Mouse (Mus musculus) MN1 (cell line): ENCODE measurements around the gene Glt28d2.

ENCODE experiments used
- DNase-seq: peaks from one replicate; pipeline ENCODE4 v3.0.0-alpha.2; 2016; ENCODE audit warnings: low spot score

The Glt28d2 gene

DNA sequence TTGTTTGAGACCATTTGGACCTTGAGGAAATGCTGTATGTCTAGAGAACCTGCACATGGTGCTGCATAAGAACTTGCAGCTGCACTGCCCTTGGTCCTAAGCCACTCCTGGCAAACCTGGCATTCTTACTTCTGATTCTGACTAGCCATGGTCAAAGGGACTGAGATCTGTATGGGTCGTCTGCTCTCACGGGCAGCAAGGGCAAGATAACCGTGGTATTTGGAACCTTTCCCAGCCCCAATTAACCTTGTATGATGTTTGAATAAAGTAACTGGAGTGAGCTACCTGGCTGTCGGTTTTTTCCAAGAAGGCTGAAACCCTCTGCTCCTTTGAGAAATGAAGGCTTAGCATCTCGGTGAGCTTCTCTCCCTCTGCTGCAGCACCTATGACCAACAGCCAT lies 8.4 kb downstream of the Glt28d2 start:
- DNase-seq, result no peak

DNA sequence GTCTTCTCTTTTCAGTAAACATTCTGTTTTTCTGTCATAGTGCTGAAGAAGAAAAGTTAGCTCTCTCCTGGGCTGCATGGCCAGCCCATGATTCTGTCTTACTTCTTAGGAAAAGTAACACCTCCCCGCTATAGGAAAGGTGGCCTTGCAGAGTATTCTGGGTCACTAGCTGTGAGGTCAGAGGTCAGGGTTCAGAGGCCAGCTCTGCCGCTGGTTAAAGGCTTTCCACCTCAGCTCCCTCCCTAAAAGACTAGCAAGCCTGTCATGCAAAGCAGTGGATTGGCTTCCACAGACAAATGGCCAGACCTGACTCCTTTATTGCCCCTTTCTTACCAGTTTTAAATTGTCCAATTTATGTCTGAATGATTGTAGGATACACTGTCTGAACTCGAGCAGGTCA lies 23.3 kb downstream of the Glt28d2 start:
- no peak for DNase-seq

DNA sequence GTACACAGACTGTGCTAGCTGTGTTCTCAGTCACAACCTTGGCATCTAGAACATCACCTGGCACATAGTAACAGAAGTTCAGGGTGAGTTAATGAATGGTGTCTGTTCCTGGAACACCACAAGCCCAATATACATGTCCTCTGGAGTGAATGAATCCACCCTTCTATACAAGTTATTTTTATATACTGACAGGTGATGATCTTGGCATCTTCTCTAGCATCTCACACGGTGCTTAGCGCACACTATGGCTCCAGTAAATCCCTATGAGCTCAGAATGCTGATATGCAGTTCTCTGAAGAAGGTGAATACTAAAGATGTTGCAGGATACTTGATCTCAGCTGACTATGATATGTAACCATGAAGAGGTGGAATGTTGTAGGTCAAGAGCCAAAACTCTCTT lies 24.4 kb downstream of the Glt28d2 start:
- no peak for DNase-seq

DNA sequence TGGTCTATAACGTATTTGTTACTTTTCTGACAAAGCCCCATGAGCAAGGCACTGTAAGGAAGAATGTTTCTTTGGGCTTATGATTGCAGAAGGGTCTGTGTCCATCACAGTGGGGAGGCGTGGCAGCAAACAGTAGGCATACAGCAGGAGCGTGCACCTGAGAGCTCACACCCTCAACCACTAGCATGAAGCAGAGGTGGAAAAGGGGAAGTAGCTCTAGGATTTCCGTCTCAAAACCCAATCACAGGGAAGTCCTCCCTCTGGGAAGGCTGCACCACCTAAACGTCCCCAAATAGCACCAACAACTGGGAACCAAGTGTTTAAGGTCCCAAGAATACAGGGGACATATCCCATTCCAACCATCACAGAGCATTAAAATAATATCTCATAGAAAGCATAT lies 26.3 kb downstream of the Glt28d2 start:
- DNase-seq, result no peak

DNA sequence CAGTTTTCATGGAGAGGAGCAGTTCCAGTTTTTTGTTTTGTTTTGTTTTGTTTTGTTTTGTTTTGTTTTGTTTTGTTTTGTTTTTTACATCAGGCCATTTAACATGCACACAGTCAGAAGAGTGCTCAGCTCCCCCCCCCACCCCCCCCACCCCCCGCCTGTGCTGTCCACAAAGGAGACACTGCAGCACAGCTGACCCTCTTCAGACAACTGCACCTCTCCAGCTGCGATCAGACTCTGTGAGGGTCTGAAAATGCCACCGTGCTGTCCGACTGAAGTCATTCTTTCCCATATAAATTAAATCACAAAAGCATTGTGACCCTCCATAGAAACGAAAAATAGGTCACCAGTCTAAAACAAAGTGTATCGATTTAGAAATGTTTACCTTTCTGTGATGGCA lies 28.0 kb downstream of the Glt28d2 start:
- DNase-seq, result no peak

DNA sequence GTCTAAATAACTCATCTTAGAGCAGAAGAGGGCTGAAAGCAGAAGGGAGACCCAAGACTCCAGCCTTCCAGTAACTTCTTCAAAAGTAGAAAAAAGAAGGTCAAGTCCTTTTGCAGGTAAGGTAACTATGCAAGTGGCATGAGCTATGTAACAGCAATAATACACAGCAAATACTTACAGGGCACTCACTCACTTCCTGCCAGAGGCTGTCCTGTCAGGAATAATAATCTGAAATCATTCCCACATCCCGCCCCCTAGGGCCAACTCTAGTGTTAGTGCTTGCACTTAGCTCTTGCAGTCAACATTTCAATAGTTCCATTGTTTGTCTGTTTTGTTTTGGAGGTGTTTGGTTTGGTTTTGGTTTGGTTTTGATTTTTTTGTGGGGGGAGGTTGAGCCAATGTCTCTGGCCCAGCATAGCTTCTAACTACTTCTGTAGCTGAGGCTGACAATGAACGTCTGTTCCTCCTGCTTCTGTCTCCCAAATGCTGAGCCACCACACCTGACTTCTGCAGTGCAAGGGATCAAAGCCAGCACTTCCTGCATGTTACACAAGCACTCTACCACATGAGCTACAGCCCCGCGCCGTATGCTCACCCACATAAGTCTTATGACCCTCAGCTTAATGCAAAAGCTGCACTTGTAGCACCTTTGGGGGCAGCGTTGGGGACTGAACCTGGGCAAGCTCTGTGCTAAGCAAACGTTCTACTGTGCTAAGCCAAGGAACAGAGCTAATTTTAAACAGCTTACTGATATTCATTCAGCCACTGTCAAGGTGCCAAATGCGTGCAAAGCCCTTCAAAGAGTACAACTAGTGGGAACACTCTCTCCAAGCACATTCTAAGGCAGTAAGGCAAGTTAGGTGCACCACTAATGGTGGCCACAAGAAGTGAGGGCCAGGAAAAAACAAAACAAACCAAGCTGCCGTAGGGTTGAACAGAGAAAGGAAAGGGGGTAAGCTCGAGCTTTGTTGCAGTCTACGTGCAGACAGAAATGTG lies 28.9 kb downstream of the Glt28d2 start:
- no peak for DNase-seq

DNA sequence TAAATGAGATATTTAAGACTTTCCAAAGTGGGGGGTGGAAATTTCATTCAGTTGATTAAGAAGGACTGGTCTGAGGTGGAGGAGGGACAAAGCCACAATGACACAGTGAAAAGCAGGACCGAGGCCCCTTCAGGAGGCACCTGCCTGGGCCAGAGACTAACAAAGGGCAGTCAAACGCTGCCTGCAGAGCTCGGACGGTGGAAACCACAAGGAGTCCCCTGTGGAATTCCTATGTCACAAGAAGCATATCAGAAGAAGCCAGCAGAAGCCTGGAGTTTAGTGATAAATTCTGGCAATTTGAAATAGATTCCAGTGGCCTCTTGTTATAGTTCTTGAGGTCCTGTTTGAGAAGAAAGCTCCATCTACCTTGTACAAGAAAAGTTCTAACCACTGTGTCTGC lies 30.2 kb downstream of the Glt28d2 start:
- DNase-seq, result no peak

DNA sequence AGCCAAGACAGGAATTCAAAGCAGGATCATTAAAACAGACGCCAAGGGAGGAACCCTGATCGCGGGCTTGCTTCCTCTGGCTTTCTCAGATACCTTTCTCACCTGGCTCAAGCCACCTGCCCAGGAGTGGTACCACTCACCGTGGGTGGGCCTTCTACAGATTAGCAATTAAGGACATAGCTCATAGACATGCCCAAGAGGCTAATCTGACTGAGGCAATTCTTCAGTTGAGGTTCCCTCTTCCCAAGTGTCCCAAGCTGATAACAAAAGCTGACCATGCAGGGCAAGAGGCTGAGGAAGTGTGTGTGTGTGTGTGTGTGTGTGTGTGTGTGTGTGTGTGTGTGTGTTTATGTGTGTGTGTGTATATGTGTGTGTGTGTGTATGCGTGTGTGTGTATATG lies 31.4 kb downstream of the Glt28d2 start:
- no peak for DNase-seq

DNA sequence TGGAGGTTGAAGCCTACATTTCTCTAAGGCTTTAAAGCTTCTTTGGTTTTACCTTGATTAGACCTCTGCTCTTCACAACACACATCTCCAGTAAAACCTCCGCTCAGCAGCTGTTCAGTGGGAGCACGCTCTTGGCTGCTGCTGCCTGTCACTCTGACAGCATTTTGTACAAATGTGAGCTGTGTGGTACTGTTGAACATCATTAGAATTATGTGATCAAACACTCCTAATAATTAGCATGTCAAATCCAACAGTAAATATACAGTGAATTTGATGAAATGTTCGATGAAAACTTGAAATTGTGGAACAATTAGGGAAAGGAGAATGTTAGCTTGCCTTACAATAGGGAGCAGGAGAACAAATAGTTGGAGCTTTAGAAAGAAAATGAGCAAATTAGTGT lies 32.3 kb downstream of the Glt28d2 start:
- no peak for DNase-seq

DNA sequence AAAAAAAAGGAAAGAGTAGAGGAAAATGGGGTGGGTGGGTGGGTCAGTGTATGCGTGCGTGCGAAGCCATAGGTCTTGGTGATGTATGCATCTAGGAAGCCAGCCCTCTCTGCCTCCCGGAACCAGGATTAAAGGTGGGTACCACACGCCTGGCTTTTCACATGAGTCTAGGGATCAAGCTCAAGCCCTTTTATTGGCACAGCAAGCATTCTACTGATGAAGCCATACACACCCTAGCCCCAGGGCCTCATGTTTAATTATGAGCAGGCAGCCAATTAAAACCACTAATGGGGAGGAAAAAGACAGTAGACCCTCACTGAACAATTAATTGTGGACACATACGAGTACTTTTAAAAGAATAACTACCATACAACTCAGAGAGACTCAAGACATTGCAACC lies 33.2 kb downstream of the Glt28d2 start:
- DNase-seq, result no peak

DNA sequence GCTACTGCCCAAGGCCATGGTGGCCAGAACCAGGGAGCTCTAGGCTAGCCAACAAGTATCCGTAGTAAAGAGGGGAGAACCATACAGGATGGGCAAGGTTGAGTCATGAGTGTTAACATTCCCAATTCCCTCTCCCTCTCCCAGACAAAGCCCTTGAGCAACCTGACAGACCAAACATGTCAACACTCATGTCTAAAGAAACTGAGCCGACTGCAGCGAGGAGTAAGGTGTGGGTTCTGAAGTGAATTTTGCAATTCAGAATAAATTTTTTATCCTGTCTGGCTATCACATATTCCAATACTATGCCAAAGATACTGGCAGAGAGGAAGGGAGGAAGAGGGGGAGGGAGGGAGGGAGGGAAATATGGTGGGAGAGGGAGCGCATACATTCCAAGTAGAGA lies 33.6 kb downstream of the Glt28d2 start:
- DNase-seq, result no peak

DNA sequence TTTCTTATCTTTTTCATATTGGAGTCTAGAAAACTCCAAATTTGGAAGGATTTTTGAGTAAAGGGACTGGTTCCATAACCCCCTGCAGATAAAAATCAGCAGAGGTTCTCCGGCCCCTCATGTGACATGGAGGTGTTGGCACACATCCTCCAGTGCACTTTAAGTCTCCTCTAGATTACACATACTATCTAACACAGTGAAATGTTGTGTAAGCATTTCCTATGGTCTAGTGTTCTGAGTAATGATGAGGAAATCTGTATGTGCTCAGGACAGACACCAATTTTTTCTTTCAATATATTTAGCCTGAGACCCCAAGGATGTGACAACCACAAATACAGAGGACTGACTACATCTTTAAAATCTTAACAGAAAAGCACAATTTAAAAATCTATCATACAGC lies 37.2 kb downstream of the Glt28d2 start:
- no peak for DNase-seq

DNA sequence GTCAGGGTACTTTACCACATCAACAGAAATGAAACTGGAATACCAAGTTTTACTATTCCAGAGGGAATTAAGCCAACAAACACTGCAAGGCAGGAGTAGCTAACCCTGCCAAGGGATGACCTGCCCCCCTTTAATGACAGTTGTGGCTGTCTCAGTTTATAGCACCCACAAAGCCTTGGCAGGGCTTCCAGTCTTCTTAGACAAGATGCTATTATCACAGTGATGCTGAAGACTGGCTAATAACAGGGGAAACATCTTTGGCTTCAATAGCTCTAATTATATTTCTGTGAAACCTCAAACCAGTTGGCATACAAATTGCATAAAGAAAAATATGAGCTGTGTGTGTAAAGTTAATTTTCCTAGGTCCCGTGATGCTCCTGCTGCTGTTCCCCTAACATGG lies 41.0 kb downstream of the Glt28d2 start:
- DNase-seq, result no peak

DNA sequence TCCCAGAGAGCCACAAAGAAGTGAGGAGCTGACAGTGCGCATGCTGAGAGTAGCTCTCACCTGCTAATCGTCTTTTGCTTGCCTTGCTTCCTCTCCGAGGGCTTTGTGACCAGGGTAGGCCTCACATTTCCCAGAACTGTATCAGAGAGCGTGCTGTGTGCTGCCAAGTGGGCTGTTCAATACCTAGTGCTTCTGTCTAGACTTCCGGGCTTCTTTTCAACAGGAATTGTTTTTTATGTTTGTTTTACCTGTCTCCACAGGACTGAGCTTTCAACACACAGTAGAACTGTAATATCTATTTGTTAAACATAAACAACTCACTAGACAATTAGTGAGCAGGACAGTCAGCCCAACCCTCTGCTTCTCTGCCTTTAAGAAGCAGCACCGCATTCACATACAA lies 42.0 kb downstream of the Glt28d2 start:
- DNase-seq, result no peak

DNA sequence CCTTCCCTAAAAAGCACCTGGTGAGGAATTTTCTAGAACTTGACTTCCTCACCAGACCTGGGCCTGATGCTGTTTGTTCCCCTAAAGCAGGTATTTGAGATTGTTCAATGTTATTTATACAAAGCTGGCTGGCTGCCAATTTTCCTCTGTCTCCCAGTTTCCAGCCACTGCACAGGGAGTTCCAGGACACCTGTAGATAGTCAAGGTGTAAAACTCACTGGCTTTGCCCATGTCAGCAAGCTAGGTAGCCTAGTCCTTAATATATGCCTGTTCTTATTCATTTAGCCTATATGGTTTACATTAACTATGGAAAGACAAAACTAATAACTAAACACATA lies 44.5 kb downstream of the Glt28d2 start:
- DNase-seq, result no peak

DNA sequence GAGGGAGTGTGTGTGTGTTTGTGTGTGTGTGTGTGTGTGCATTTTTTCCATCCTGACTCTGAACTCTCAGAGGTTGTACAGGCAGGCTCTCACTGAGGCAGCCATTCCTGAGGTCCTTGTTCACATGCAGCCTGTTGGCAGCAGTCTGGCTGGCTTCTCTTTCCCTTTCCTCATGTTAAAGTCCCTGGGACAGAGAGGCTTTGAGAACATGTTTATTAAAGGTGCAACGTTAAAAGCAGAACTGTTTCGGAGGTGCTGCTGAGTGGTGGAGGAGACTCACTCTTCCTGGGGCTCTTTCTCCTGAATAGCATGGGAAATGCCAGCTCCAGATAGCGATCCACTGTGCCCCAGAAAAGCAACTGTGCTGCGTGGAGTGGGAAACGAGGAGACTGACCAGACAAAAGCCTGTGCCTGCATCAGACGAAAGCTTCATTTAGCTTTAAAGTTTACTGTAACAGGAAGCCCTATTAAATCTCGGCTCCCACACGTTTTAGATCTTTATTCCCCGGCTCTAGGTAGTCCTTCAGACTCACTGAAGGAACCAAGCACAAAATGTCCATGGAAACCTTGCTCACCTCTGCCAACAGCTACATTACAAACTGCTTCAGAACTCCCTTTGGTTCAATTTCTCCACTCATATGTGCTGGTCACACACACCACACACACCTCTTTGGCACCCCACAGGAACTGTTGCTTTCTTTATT lies 45.0 kb downstream of the Glt28d2 start:
- no peak for DNase-seq

DNA sequence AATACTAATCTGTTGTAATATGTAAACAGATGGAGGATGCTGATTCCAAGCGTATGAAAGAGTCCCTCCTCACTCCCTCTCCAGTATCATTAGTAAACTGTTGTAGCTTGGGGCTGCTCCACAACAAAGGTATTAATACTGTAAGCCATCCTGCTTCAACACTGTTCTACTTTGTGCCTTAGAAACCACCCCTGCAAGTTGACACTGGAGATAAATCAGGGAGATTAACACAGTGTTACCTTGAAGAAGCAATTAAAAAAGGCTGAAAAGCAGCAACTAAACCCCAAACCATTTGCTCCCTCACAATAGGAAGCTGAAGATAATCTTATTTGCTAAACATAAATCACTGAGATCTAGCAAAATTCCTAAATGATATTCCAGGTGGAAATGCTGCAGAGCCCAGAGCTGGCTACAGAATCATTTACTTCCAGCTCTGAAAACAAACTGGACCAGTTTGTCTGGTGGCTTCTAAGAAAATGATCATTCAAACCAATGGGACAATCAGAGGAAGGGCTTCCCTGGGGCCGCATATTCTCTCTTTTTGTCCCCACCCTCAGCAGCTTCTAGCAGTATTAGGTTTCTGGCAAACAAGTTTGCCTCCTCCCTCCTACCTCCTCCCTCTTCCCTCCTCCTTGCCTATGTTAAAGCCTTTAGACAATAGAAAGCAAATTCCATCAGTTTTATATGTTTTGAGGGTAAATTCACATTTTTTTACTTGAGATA lies 45.7 kb downstream of the Glt28d2 start:
- DNase-seq, result no peak

DNA sequence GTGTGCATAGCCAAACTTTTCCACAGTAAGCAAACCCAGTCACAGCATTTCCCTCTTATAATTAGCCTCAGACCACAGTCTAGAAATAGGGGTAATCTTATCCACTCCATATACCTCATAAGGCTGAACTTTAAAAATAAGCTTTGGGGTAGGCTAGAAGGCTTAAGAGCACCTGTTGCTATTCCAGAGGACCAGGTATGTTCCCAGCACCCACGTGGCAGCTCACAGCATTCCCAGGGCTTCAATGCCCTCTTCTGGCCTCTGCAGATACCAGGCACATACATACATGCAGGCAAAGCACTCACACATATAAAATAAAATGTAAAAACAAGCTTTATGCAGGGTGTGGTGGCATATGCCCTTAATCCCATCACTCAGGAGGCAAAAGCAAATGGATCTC lies 53.7 kb downstream of the Glt28d2 start:
- no peak for DNase-seq

DNA sequence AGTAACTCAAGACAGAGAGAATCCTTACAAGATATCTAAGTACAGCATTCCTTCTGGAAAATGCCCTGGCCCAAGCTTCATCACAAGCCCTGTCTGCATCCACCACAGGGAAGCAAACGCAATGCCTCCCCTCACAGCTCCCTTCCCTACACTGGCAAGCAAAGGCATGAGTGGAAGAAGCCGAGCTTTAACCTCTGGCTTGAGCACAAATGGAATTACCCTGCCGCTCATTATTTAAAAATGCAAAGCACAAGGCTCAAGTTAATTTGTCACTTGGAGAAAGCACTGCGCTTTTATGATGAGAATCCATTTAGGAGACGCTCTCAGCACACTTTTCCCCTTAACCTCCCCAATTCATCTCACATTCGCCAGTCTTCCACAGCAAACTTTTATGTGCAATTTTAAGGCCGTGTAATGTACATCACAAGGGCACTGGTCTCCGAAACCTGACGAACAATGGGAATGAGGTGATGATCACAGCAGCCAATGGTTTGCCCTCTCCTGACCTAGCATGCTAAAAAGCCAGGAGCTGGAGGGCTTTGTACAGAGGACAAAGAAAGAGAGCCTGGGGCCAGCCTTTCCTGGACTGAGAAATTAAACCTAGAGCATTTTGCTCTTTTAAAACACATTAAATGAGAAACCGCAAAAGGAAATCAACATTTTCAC lies 54.7 kb downstream of the Glt28d2 start:
- DNase-seq, result no peak

DNA sequence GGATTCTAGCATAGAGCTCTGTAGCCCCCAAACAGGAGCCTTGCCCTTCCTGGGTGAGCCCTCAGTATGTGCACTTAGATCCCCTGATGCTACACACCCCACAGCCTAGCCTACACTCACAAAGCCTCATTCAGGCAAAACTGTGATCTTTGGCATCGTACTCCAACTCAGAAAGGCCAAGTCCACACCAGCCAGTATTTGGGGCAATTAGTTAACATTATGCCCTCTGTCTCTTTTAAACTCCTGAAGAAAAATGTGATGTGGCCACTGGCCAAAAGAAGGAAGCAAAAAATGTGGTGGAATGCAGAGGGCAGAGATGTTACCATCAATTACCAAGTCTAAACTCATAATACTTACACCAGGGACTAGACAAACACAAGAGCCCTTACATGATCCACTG lies 55.5 kb downstream of the Glt28d2 start:
- no peak for DNase-seq

DNA sequence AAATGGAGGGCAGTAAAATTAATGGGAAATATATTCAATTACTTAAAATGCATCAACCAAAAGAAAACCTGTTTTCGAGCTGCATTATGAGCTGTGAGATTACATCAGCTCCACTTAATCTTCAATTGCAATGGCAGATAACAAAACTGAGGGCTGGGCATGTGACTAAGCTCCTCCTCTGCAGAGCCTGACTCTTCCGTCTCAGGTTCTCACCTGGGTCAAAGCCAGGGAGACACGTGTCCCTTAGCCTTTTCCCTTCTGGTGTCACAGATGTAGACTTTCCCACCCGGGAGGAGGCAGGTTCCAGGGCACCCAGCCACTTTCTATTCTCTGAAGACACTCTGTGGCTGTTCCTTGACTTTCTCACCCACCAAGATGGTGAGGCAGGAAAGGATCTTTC lies 58.3 kb downstream of the Glt28d2 start:
- no peak for DNase-seq

DNA sequence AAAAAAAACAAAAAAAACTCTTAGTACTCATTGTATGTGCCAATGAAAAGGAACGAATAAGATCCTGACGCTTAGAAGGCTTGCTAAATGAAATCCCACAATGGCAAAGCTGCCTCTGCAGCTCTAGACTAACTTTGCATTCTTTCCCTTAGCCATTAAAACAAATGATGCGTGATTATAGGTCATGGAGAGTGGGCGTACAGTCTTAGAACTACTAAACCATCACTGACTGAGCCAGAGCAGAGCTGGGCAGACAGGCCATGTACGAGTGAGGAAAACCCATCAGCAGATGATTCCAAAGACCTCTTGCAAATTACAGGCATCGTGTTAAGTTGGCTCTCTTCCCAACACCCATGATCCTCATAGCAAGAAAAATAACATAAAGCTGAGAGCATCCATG lies 59.5 kb downstream of the Glt28d2 start:
- DNase-seq, result no peak
